Mouse (Mus musculus): ENCODE results near the gene Cfap126. TPM values are rescaled to one million over a fixed set of nuclear protein-coding genes. Genes with fewer than 3 reads are reported as not detected.
"Not testable (repeated sequence)": the region's sequence is repeated elsewhere in the genome, so short reads cannot be mapped to it uniquely, and the experiment has no call there.

Gene Cfap126
- polyA plus RNA-seq, 1 experiment: 4.5 TPM

GRCm38 (mm10) chr1:171079825-171080224 is 33.9 kb upstream of the Cfap126 start:
- H3K4me1 ChIP-seq (ENCODE audit: control insufficient read depth, insufficient read depth, low read length); H3K4me3 ChIP-seq (ENCODE audit: insufficient read depth, low read length); H3K27ac ChIP-seq (ENCODE audit: insufficient read depth, low read length): not testable (repeated sequence)

GRCm38 (mm10) chr1:171081512-171082231 is 32.0 kb upstream of the Cfap126 start:
- H3K4me3 ChIP-seq (ENCODE audit: insufficient read depth, low read length); H3K4me1 ChIP-seq (ENCODE audit: control insufficient read depth, insufficient read depth, low read length): not testable (repeated sequence)

DNA sequence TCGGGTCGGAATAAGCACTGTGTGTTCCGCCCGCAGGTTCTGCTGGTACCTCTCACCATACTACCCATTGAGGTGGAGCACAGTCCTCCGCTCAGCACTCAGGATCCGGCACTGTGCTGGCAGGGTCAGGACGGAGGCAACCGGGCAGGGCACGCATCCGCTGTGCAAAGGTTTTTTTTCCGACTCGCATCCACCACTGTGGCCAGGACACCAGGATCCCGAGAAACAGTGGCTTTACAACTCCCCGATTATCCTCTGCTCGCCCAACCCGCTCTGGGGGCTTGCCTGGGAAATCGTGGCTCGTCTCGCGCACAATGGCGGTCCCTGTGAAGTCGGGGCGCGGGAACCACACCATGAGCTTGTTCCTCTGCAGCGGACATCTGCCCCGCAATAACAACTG is 28.0 kb upstream of the Cfap126 start:
- no peak overlapping the region for H3K27ac ChIP-seq (ENCODE audit: insufficient read depth, low read length)
- no peaks in the 10 kb centered on the region for H3K4me1 ChIP-seq (ENCODE audit: control insufficient read depth, insufficient read depth, low read length)
- H3K4me3 ChIP-seq (ENCODE audit: insufficient read depth, low read length): peak overlapping the region; percentile 24
- TF ChIP-seq CTCF (IDR thresholded peaks at IDR 0.05; ENCODE audit: extremely low read depth, insufficient read depth, low read length): no peak
- no peak for TF ChIP-seq POLR2A (IDR thresholded peaks at IDR 0.05; ENCODE audit: extremely low read depth, insufficient read depth, low read length)

More at GRCm38 (mm10) chr1:171081512-171082231, 32.0 kb upstream of the Cfap126 start:
- not testable (repeated sequence) for H3K27ac ChIP-seq (ENCODE audit: insufficient read depth, low read length)

DNA sequence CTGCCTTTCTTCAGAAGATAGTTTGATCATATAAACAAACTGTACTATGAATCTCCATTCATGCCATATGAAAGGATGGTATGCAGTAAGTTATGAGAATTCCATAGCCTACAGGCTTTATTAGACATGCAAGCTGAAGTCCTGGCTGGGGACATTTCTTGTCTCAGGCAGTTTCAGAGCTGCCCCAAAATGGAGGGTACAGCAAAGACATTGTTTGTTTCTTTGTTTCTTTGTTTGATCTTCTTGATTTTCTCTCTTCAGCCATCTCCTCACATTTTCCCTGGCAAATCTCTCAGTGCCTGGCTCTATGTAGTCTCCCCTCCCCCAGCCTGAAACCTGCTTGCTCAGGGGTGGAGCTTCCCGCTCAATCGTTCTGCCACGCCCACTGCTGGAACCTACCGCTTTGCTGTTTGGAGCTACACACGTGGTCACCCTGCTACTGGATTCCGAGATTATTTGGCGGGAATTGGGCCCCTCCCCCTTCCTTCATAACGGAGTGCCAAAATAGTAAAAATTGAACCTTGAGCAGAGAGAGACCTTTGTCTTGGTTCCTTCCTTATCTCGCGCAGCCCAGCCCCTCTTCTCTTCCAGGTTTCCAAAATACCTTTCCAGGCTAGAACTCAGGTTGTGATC is 25.4 kb upstream of the Cfap126 start:
- not testable (repeated sequence) for H3K4me3 ChIP-seq (ENCODE audit: insufficient read depth, low read length); H3K4me1 ChIP-seq (ENCODE audit: control insufficient read depth, insufficient read depth, low read length); H3K27ac ChIP-seq (ENCODE audit: insufficient read depth, low read length)

DNA sequence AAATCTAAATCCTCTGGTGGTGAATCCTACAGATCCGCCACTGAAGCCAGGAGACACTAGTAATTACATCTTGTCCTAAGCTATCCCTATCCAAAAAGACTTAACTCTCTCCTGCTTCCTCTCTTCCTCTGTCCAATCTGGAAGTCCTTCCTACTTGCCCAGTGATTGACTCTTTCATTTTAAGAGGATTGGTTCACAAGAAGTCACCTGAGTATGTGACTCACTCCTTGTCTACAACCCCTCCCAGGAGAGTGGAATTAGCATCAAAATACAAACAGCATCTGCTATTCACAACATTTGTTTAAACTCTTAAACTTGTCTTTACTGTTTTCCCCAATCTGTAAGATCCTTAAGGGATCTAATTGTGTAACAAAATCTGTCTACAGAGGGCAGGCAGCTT is 23.8 kb upstream of the Cfap126 start:
- Histone ChIP-seq H3K4me1 (ENCODE audit: control insufficient read depth, insufficient read depth, low read length) (no peaks in the 10 kb centered on the region), H3K27ac (ENCODE audit: insufficient read depth, low read length) (no peak overlapping the region), H3K4me3 (ENCODE audit: insufficient read depth, low read length) (no peak overlapping the region)
- TF ChIP-seq POLR2A (IDR thresholded peaks at IDR 0.05; ENCODE audit: extremely low read depth, insufficient read depth, low read length) (no peak), CTCF (IDR thresholded peaks at IDR 0.05; ENCODE audit: extremely low read depth, insufficient read depth, low read length) (no peak)

DNA sequence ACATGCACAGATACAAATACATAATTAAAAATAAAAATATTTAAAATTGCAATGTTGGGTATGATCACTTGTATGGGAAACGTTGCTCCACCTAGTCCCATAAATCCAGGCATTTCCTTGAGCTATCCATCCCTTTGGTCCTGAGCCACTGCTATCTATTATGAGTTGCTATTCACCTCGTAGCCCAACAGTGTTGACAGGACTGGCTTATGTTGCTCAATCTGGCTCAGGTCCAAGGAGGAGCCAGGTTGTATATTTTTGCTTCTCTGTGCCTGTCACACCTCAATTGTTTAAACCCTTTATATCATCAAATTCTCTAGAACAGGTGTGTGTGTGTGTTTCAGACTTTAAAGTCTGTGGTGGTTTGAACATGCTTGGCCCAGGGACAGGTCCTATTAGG is 23.0 kb upstream of the Cfap126 start:
- Histone ChIP-seq H3K4me1 (ENCODE audit: control insufficient read depth, insufficient read depth, low read length) (no peaks in the 10 kb centered on the region), H3K27ac (ENCODE audit: insufficient read depth, low read length) (no peak overlapping the region), H3K4me3 (ENCODE audit: insufficient read depth, low read length) (no peak overlapping the region)
- TF ChIP-seq POLR2A (IDR thresholded peaks at IDR 0.05; ENCODE audit: extremely low read depth, insufficient read depth, low read length): no peak
- no peak for TF ChIP-seq CTCF (IDR thresholded peaks at IDR 0.05; ENCODE audit: extremely low read depth, insufficient read depth, low read length)

- no peaks in the 10 kb centered on the region for H3K4me1 ChIP-seq (ENCODE audit: control insufficient read depth, insufficient read depth, low read length)
- no peak overlapping the region for H3K4me3 ChIP-seq (ENCODE audit: insufficient read depth, low read length)
- TF ChIP-seq POLR2A (IDR thresholded peaks at IDR 0.05; ENCODE audit: extremely low read depth, insufficient read depth, low read length): no peak
- TF ChIP-seq CTCF (IDR thresholded peaks at IDR 0.05; ENCODE audit: extremely low read depth, insufficient read depth, low read length): no peak
- H3K27ac ChIP-seq (ENCODE audit: insufficient read depth, low read length): no peak overlapping the region
Observed at GRCm38 (mm10) chr1:171094424-171094823, 19.3 kb upstream of the Cfap126 start.

DNA sequence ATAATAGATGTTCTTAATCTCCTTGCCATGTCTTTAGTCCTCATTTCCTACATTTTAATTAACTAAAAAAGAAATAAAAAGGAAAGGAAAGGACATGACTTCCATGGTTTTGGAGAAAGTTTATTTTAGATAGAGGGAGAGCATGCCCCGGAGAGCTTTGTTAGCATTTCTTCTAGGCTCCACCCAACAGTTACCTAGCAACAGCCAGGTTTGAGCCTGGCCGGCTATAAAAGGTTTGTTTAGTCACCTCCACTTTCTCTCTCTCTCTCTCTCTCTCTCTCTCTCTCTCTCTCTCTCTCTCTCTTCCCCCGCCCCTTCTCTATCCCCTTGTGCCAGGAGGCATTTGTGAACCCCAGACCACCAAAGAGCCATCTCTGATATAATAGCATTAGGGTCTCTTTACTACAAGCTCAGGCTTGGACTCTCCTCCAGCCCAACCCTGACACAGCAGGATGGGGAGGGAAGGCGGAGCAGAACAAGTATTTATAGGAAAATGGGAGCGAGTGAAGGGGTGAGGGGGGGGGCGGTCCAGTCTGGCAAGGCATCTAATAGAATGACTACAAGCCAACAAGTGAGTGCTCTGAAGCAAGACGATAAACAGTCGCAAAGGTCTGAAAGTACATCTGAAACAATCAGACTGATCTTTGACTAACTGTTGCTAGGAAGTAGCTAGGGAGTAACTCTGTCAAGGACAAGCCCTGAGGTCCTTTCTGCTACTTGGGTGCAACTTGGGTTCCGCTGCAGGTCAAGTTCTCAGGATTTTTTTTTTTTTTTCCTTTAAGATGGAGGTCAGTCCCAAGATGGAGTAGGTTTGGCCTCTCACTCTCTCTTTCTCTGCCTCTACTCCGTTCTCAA is 17.4 kb upstream of the Cfap126 start:
- TF ChIP-seq POLR2A (IDR thresholded peaks at IDR 0.05; ENCODE audit: extremely low read depth, insufficient read depth, low read length) (no peak), CTCF (IDR thresholded peaks at IDR 0.05; ENCODE audit: extremely low read depth, insufficient read depth, low read length) (no peak)

GRCm38 (mm10) chr1:171097136-171097535 is 16.6 kb upstream of the Cfap126 start:
- H3K27ac ChIP-seq (ENCODE audit: insufficient read depth, low read length): no peak overlapping the region
- H3K4me3 ChIP-seq (ENCODE audit: insufficient read depth, low read length): no peak overlapping the region
- H3K4me1 ChIP-seq (ENCODE audit: control insufficient read depth, insufficient read depth, low read length): no peaks in the 10 kb centered on the region
- TF ChIP-seq POLR2A (IDR thresholded peaks at IDR 0.05; ENCODE audit: extremely low read depth, insufficient read depth, low read length): no peak
- TF ChIP-seq CTCF (IDR thresholded peaks at IDR 0.05; ENCODE audit: extremely low read depth, insufficient read depth, low read length): no peak

More for the DNA sequence above, 17.4 kb upstream of the Cfap126 start:
- no peak overlapping the region for H3K4me3 ChIP-seq (ENCODE audit: insufficient read depth, low read length)
- no peaks in the 10 kb centered on the region for H3K4me1 ChIP-seq (ENCODE audit: control insufficient read depth, insufficient read depth, low read length)
- H3K27ac ChIP-seq (ENCODE audit: insufficient read depth, low read length): no peak overlapping the region

- TF ChIP-seq CTCF (IDR thresholded peaks at IDR 0.05; ENCODE audit: extremely low read depth, insufficient read depth, low read length) (no peak), POLR2A (IDR thresholded peaks at IDR 0.05; ENCODE audit: extremely low read depth, insufficient read depth, low read length) (no peak)
- Histone ChIP-seq H3K27ac (ENCODE audit: insufficient read depth, low read length) (no peak overlapping the region), H3K4me3 (ENCODE audit: insufficient read depth, low read length) (no peak overlapping the region), H3K4me1 (ENCODE audit: control insufficient read depth, insufficient read depth, low read length) (no peaks in the 10 kb centered on the region)
Observed at GRCm38 (mm10) chr1:171097612-171098011, 16.1 kb upstream of the Cfap126 start.
